Mouse (Mus musculus) fat pad, adult 2 months (tissue): ENCODE results near the gene Gramd4.

Source experiments
- DNase-seq: peaks from one replicate; pipeline ENCODE4 v3.0.0-alpha.2; 2011; ENCODE audit warnings: low read depth, low spot score; ENCODE audit errors: extremely low read depth

The Gramd4 gene

DNA sequence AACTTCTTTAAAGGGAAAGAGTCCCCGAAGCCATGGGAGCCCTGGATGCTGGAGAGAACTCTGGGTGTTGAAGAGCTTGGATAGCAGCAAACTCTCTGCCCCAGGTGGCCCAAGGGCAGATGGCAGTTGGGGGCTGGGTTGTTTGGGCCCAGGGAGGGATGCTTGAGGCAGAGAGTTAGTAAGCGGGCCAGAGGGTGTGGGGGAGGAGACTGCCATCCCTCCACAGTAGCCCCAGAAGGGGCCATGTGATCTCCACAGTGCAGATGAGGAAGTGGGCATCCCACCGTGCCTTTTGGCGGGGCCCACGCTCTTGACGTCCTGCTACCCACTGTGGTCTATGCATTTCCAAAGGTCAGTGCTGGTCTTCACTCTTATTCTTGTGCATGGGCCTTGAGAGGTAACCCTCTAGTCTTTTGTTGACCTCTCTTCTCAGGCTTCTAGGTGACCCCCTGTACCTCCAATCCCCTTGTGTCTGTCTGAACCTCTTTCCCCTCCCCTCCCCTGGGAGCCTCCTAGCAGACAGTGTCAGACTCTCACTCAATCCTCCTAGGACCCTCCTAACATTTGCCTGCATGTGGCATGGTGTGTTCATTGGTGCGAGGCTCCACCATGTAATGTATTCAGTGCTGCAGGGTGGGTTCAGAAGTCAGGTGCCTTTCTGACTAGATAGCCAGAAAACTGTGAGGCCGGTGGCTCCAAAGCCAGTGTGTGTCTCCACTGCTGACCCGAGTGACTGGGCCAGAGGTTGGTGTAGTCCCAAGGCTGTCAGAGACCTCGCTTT lies 11.7 kb downstream of the Gramd4 start:
- DNase-seq = no peak

DNA sequence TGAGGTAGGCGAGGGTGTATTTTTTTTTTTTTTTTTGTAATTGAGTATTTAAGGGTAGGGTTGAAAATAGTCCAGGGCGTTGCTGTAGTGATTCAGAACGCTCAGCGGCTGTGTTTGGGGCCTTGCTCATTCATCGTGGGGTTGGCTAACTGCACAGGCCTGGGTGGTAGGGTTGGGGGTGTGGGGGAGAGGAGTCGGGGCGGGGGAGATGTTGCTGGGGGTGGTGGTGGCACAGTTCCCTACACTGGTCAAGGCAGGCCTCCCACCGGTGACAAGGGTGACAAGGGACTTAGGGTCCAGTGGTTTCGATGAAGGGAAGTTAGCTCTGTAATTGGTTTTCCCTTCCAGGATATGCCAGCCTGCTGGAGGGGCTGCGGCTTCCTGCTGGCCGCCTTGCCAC lies 12.9 kb downstream of the Gramd4 start:
- DNase-seq = no peak

DNA sequence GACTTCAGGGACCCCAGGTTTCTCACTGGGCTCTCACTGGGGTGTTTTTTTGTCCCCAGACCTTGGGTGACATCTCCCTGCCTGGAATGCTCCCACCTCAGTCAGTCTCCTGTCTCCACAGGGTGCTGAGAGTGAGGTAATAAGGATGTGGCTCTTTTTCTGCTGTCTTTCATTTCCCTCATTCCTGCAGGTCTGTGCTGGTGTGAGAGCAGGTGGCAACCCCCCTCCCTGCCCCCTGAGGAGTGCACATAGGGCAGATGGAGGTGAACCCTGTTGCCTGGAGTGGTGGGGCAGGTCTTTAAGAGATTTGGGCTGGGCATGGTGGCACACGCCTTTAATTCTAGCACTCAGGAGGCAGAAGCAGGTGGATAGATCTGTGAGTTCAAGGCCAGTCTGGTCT lies 13.7 kb downstream of the Gramd4 start:
- DNase-seq = no peak

DNA sequence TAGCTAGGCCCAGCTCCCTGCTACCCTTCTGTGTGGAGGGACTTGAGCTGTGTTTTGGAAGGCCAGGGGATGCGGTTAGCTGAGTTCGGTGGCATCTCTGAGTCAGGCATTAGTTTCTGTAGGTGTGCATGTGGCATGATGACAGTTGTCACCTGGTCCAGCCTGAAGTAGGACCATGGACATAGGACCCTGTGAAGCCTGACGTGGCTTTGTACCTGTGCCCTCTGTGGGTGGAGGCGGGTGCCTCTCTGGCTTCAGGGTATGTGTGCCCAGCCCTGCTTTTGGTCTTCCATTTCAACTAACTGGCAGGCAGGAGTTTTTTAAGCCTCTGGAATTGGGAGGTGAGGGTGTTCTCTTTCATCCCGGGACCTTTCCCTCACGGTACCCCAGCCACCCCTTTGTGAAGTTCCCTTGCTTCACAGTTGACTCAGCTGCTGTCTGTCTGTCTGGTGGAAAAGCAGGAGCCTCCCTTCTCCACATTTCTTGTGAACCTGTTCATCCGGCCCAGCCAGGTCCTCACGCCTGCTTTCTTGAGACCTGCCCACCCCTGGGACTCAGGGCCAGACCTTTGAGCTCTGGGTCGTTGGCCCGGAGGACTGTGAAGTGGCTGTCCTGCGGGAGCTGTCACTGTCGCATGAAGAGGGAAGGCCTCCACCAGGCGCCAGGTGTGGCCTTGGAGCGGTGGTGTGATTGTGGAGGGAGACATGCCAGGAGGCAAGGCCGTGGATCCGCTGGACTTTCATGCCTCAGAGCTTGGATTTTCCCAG lies 16.9 kb downstream of the Gramd4 start:
- DNase-seq = no peak

DNA sequence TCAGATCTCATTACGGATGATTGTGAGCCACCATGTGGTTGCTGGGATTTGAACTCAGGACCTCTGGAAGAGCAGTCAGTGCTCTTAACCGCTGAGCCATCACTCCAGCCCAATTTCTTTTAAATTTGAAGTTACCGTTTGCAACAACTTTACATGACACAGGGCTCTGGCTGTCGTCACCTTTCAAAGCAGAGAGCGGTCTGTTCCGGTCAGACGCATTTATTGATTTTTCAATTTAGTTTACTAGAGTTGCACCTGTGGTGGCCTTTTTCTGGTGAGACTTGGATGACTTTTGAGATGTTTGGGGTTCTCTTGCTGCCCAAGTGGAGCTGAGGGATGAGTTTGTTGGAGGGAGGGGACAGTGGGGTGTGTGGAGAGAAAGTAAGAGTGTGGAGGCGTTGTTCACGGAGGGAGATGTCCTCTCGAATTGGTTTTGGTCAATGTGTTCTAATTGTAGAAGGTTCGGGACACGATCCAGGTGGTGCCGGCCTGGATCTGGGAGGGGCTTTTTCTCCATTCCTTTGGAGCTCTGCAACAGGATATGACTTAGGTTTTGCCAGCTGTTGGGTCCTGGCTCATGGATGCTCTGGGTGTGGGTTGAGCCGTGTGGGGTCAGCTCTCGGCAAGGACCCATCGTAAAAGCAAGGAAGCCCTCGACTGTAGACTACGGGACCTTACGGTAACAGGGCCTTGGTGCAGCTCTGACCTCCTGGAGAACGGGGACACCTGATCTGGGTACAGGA lies 18.0 kb downstream of the Gramd4 start:
- DNase-seq = no peak

DNA sequence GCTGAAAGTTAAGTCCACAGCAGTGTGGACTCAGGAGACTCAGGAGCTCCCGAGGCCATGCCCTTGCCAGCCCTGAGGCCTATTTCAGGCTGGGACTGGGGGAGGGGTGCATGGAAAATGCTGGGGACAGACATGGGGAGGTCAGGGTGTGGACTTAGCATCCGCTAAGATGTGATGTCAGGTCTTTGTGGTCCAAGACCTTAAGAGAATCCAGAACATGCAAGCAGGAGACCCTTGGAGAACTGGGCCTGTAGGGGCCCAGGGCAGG lies 18.5 kb downstream of the Gramd4 start:
- DNase-seq = no peak

DNA sequence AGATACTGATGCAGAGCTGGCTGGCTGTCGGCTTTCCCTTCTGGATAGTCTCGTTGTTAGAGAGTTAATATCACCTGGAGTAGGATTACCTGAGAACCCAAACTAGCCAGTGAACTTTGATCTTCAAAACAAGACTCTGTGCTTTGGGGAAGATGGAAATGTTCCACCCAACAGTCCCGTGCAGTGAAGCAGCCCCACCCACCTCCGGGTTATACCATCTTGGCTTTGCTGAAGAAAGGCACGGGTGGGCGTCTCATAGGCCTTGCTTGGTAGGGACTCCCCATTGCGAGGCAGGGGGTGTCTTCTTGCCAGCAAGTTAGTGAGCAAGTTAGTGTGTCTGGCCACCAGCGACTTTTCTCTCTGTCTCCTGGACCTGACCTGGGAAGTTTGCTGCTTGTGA lies 18.9 kb downstream of the Gramd4 start:
- no peak for DNase-seq

DNA sequence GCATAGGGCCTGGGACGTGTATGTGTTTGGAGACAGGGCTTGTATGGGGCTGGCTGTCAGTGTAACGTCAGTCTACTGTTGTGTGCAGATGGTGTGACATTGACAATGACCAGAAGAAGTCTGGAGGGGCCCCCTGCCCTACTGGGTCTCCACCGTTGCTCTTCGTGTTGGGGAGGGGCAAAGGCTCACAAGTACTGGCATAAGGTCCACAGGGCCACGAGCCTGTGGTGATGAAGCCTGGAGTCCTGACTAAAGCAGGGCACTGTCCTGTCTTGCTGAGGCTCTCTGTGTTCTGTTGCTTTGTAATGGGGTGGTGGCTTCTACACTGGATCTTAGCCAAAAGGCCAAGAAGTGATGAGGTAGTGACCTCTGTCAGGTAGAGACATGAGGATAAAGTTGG lies 20.4 kb downstream of the Gramd4 start:
- no peak for DNase-seq

DNA sequence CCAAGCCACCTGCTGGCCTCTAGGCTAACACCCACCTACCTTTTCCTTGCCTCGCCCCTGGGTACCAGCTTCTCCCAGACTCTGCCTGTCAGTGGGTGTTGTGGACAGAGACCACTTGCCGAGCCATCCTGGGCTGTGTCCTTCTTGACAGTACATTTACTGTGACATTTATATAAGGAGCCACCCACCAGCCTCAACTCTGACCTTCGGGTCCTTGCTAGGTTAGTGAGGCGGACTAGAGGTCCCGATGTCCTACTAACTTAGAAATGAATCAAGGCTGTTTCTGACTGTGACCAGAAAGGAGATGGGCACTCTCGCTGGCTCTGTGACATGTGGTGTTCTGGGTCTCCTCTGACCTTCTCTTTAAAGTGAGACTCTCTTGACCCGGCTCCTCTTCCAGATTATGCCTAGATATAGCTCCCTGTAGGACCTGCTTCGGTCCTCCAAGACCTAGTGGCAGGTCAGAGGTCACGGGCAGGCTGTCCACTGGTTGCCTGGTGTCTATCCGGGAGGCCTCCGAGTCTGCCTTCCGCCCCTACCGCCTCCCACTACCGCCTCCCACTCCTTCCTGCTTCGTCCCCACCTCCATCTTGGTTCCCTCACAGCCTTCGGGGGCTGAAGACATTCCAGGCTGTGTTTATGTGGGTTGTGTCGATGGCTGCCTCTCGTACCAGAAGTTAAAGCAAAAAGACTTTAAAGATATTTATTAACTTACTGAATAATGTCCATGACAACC lies 21.2 kb downstream of the Gramd4 start:
- DNase-seq = no peak

DNA sequence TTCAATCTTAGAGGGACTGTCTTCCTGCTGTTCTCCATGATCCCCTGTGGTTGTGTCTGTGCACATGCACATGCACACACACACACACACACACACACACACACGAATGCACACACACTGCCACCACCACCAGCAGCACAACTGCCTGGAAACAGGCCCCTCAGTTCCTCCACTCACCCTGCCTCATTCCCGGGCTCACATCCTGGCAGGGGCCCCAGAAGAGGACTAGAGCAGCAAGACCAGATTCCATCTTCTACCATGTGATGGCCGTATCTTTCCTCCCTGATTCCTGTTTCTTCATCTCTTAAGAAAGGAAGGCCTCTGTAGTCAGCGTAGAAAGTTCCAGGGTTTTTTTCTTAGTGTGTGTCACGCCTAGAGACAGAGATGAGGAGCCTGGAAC lies 22.0 kb downstream of the Gramd4 start:
- no peak for DNase-seq

DNA sequence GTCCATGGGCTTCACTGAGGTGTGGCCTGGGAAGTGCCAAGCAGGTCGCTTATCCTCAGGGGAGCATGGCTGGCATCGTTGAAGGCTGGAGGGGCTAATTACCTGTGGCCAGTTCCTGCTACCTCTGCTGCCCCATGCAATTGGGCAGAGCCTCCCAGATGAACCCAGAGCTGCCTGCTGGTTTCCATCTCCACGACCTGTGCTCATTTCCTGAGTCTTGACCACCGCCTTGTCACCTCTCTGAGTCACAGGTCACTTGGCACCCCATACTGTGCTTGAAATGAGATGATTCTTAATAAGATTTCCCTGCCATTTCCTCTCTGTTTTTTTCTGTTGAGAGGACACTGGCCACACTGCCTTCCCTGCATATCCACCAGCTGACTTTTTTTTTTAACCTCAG lies 22.4 kb downstream of the Gramd4 start:
- no peak for DNase-seq

DNA sequence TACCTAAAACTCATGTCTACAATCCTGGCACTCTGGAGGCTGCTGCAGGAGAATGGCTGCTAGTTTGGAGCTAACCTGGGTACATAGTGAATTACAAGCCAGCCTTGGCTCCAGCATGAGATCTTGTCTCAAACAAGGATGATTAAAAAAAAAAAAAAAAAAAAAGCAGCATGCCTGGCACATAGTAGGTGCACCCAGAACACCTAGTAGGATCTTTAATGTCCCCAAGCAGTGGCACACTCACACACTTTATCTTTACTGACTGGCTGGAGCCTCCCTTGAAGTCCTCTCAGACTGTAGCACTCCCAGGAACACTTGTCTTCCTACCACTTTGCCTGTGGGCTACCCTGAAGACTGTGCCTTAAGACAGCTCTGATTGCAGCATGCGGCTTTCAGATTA lies 22.9 kb downstream of the Gramd4 start:
- DNase-seq = no peak

DNA sequence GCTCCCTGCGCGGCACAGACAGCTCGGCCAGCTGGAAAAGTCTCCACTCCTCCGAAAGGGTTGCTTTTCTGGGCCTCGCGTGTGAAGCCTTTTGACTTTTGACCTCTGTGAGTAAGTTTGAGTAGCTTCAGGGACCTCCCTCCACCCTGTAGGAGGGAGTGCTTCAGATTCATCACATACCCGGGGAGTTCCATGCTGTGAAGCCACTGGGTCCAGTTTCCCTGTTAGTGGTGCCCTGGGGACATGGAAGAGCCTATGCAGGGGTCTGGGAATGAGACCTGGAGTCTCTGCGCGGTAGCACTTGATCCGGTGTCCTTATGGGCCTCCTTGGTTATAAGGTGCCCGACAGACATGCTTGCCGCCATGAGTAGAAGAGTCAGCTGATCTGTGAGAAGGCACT lies 24.2 kb downstream of the Gramd4 start:
- DNase-seq = no peak

DNA sequence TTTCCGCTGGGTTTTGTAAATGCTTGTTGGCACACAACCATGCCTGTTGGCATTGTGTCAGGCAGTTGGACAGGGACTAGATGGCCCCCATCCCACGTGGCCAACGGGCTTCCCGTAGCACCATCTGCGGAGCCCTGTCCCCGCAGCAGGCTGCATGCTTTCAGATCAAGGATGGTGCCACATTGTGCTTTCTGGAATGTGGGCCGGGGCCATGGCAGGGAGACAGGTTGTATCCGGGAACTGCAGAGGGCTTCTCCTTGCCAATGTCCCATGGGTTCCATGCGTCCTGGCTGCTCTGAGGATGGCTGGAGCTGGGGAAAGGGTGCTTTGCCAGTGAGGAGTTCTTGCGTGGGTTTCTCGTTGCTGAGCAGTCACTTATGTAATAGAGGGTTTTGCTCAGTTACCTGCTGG lies 25.1 kb downstream of the Gramd4 start:
- DNase-seq = no peak

DNA sequence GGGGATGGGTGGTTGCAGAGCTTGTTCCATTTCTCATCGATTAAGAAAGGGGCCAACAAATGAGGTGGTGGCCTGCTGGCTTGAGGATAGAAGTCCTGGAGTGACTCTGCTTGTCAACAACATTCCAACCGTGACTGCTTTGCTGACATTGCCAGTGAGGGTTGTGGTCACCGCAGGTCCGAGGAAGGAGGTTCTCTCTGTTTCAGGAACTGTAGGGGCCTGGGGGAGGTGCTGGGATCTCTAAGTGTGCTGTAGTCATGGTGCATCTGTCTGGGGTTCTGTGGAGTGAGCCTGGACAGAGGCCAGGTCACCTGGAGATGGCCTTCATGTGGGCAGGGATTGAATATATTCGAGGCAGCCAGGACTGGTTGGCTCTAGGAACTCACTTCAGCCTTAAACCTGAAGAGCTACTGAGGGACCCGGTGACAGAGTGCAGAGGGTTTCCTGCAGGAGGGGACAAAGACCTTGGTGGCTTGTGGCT lies 25.8 kb downstream of the Gramd4 start:
- no peak for DNase-seq

DNA sequence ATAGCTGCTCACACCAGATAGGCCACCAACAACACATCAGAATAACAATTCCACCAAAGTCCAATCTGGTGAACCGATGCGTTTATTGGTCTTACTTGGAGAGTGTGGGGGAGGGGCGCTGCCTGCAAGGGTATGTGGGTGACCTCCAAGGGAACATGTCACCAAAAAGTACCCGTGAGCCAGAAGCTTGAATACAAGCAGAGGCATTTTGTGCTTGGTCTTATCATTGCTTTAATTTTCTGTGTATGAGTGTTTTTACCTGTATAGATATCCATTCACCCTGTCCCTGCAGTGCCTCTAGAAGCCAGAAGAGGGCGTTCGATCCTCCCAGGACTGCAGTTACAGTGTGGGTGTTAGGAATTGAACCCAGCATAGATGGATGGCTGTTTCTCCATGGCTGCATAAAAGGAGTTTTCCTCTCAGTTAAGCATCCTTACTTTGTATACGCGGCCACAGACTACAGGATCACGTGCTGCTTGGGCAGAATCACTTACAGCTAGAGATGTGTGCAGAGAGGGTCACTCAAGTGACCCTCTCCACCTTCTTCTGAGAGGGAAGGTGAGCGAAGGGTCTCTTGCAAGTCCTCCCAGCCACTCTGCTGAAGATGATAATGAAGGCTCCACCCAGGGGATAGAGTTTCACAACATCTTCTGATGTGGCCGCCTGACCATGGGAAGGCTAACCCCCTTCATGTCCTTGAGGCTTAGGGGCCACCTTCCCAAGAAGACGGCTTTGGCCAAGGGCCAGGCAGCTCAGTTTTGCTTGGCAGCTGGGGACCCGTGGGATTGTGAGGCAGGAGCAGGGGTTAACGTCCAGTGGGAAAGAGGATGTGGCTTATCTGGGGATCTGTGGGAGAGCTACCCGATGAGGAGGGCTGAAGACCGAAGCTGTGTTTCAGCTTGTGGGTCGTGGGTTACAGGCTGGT lies 28.1 kb downstream of the Gramd4 start:
- DNase-seq = no peak

DNA sequence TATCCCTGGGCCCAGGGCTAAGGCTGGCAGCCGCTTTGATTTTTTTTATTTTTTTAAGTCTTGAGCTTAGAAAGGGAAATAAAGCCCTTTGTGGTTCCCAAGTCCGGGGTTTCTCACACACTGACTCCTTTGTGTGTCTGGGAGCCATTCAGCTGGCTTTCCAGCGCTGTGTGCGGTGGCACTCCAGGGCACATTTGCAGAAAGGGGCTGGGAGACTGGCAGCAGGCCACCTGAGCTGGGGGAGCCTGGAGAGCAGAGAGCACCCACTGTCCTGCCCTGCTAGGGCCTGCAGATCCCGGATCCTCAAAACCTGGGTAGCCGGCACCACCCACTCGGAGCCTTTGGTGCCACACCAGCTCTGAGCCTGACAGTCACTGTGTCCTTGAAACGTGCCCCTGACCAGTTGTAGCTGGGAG lies 28.8 kb downstream of the Gramd4 start:
- no peak for DNase-seq

DNA sequence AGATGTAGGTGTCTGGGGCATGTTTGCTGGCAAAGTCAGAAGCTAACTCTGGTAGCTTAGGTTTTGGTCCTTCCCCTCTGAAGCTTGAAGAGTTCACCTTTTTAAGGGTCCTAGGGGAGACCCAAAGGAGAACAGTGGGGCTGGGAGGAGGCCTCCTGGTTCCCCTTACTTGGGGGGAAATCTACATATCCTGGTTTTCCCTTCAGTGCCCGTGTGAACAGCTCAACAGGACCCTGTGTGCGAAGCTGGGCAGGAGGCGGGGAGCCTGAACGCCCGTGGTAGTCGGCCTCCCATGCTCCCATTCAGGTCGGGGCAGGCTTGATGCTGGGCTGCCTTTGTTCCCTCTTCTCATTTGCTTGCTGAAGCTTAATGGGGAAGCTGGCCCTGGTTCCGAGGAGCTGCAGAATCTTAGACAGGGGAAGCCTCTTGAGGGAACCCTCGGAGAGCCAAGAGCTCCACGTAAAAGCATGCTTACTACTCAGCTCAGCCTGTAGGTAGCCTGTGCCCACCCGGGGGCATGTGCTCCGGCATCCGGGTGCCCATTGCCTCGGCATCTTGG lies 30.2 kb downstream of the Gramd4 start:
- DNase-seq = no peak

DNA sequence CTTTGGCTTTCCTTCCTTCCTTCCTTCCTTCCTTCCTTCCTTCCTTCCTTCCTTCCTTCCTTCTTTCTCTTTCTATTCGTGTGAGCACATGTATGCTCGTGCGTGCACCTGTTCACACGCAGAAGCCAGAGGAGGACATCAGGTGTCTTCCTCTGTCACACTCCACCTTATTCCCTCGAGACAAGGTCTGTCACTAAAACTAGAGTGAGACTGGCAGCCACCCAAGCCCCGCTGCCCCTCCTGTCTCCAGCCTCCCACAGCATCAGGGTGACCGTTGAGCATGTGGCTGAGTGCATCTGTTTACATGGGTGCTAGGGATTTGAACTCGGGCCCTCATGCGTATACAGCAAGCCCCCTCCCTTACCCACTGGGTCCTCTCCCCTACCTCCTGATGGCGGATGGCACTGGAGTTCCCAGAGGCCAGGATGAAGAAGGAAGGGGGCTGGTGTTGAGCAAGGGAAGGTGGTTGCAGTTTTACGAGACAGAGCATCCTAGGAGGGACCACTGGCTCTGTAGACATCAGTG lies 30.8 kb downstream of the Gramd4 start:
- no peak for DNase-seq
